Mouse (Mus musculus) MEL (cell line): ENCODE measurements around the gene Ndufb4. TPM values are rescaled to one million over a fixed set of nuclear protein-coding genes. Genes with fewer than 3 reads are reported as not detected.

Experiments
- DNase-seq: peaks from one replicate; pipeline ENCODE4 v3.0.0; 2011; ENCODE audit warnings: low read depth, low spot score
- H3K27ac ChIP-seq: 2 replicates; pipeline ENCODE4 v1.5.1; 2012; ENCODE audit warnings: low read depth, mild to moderate bottlenecking, control low read depth, low read length, moderate library complexity; ENCODE audit not compliant: control insufficient read depth
- H3K27me3 ChIP-seq, 2 experiments: fragments of 150-350 bp in 1 of 2; sonication (generic) in 1 of 2; 2 replicates each; pipeline ENCODE4 v1.6.1; 2012; ENCODE audit warnings: low read length in 2 of 2, mild to moderate bottlenecking in 2 of 2, improper control_type of control experiment in 1 of 2, moderate library complexity in 1 of 2; ENCODE audit not compliant: insufficient read depth in 2 of 2, control insufficient read depth in 1 of 2
- H3K36me3 ChIP-seq, 2 experiments: 2 replicates each; pipeline ENCODE4 v1.6.1; 2012 to 2014; ENCODE audit warnings: low read length in 2 of 2, improper control_type of control experiment in 1 of 2, inconsistent platforms in 1 of 2, mild to moderate bottlenecking in 1 of 2; ENCODE audit not compliant: insufficient read depth in 2 of 2, control insufficient read depth in 1 of 2
- H3K4me1 ChIP-seq, 2 experiments: fragments of 150-350 bp in 1 of 2; sonication (generic) in 1 of 2; 2 replicates each; pipeline ENCODE4 v1.6.1; 2012; ENCODE audit warnings: low read length in 2 of 2, improper control_type of control experiment in 1 of 2, mild to moderate bottlenecking in 1 of 2; ENCODE audit not compliant: insufficient read depth in 2 of 2, control insufficient read depth in 1 of 2
- H3K4me3 ChIP-seq, 2 experiments: fragments of 150-350 bp in 1 of 2; sonication (generic) in 1 of 2; 2 replicates each; pipeline ENCODE4 v1.5.1; 2012; ENCODE audit warnings: low read depth in 2 of 2, low read length in 2 of 2, mild to moderate bottlenecking in 2 of 2, moderate library complexity in 2 of 2, control low read depth in 1 of 2, improper control_type of control experiment in 1 of 2; ENCODE audit not compliant: control insufficient read depth in 1 of 2, insufficient read depth in 1 of 2
- H3K79me2 ChIP-seq: 2 replicates; pipeline ENCODE4 v1.6.1; 2012; ENCODE audit warnings: mild to moderate bottlenecking, low read length, moderate library complexity; ENCODE audit not compliant: control insufficient read depth, poor library complexity, insufficient read depth
- H3K9ac ChIP-seq: 2 replicates; pipeline ENCODE4 v1.6.1; 2012; ENCODE audit warnings: low read depth, mild to moderate bottlenecking, control low read depth, low read length, moderate library complexity; ENCODE audit not compliant: control insufficient read depth, poor library complexity, severe bottlenecking
- H3K9me3 ChIP-seq: fragments of 150-350 bp; sonication (generic); replicated peaks from 2 replicates; pipeline ENCODE4 v1.6.1; 2012; ENCODE audit warnings: mild to moderate bottlenecking, low read length, improper control_type of control experiment, moderate library complexity; ENCODE audit not compliant: insufficient read depth
- CHD1 ChIP-seq: IDR thresholded peaks from 2 replicates; pipeline ENCODE4 v1.6.1; 2012; ENCODE audit warnings: low read depth, mild to moderate bottlenecking, inconsistent platforms, low read length, improper control_type of control experiment
- CHD2 ChIP-seq: IDR thresholded peaks from 2 replicates; pipeline ENCODE4 v1.6.1; 2011; ENCODE audit warnings: low read length, improper control_type of control experiment
- CTCF ChIP-seq, 3 experiments: IDR thresholded peaks in 2 of 3; conservative IDR thresholded peaks in 1 of 3; 2 replicates each; pipeline ENCODE4 v1.5.1; 2011 to 2012; ENCODE audit warnings: low read length in 3 of 3, low read depth in 2 of 3, mild to moderate bottlenecking in 2 of 3, improper control_type of control experiment in 1 of 3, inconsistent platforms in 1 of 3, mixed read lengths in 1 of 3, moderate library complexity in 1 of 3; ENCODE audit not compliant: control insufficient read depth in 1 of 3, insufficient read depth in 1 of 3, poor library complexity in 1 of 3, severe bottlenecking in 1 of 3
- E2F4 ChIP-seq: IDR thresholded peaks from 2 replicates; pipeline ENCODE4 v1.6.1; 2011; ENCODE audit warnings: low read depth, low read length, improper control_type of control experiment, borderline replicate concordance
- ELF1 ChIP-seq: IDR thresholded peaks from 2 replicates; pipeline ENCODE4 v1.6.1; 2014; ENCODE audit warnings: low read depth, mild to moderate bottlenecking, inconsistent platforms, low read length, improper control_type of control experiment, moderate library complexity
- EP300 ChIP-seq, 2 experiments: IDR thresholded peaks; 2 replicates each; pipeline ENCODE4 v1.6.1; 2011; ENCODE audit warnings: improper control_type of control experiment in 2 of 2, low read length in 2 of 2, low read depth in 1 of 2, mild to moderate bottlenecking in 1 of 2
- ETS1 ChIP-seq: IDR thresholded peaks from 2 replicates; pipeline ENCODE4 v1.6.1; 2012; ENCODE audit warnings: low read depth, mild to moderate bottlenecking, inconsistent platforms, low read length, improper control_type of control experiment, moderate library complexity
- GABPA ChIP-seq: IDR thresholded peaks from 2 replicates; pipeline ENCODE4 v1.6.1; 2012; ENCODE audit warnings: low read depth, mild to moderate bottlenecking, inconsistent platforms, low read length, improper control_type of control experiment, moderate library complexity
- GATA1 ChIP-seq: IDR thresholded peaks from 2 replicates; pipeline ENCODE4 v1.6.1; 2011; ENCODE audit warnings: low read depth, low read length, improper control_type of control experiment
- JUND ChIP-seq: IDR thresholded peaks from 2 replicates; pipeline ENCODE4 v1.6.1; 2011; ENCODE audit warnings: low read depth, mild to moderate bottlenecking, improper control_type of control experiment, low read length
- KAT2A ChIP-seq: conservative IDR thresholded peaks from 2 replicates; pipeline ENCODE4 v1.6.1; 2012; ENCODE audit warnings: low read depth, low read length, improper control_type of control experiment, inconsistent platforms
- MAFK ChIP-seq: IDR thresholded peaks from 2 replicates; pipeline ENCODE4 v1.6.1; 2011; ENCODE audit warnings: low read depth, mild to moderate bottlenecking, low read length, improper control_type of control experiment, borderline replicate concordance
- MAX ChIP-seq: IDR thresholded peaks from 2 replicates; pipeline ENCODE4 v1.6.1; 2011; ENCODE audit warnings: low read length, improper control_type of control experiment
- MEF2A ChIP-seq: IDR thresholded peaks from 2 replicates; pipeline ENCODE4 v1.6.1; 2014; ENCODE audit warnings: low read depth, mild to moderate bottlenecking, inconsistent platforms, low read length, improper control_type of control experiment; ENCODE audit not compliant: poor library complexity, insufficient replicate concordance, severe bottlenecking; ENCODE audit errors: extremely low read depth
- MXI1 ChIP-seq: IDR thresholded peaks from 2 replicates; pipeline ENCODE4 v1.6.1; 2011; ENCODE audit warnings: mild to moderate bottlenecking, low read depth, low read length, improper control_type of control experiment
- MYB ChIP-seq: IDR thresholded peaks from 2 replicates; pipeline ENCODE4 v1.6.1; 2011; ENCODE audit warnings: mild to moderate bottlenecking, low read depth, low read length, improper control_type of control experiment
- MYC ChIP-seq: IDR thresholded peaks from 2 replicates; pipeline ENCODE4 v1.6.1; 2011; ENCODE audit warnings: low read depth, mild to moderate bottlenecking, low read length, improper control_type of control experiment, moderate library complexity
- NELFE ChIP-seq: IDR thresholded peaks from 2 replicates; pipeline ENCODE4 v1.6.1; 2011; ENCODE audit warnings: low read depth, low read length, improper control_type of control experiment
- NRF1 ChIP-seq: IDR thresholded peaks from 2 replicates; pipeline ENCODE4 v1.6.1; 2014; ENCODE audit warnings: low read depth, mild to moderate bottlenecking, inconsistent platforms, low read length, improper control_type of control experiment, moderate library complexity; ENCODE audit not compliant: poor library complexity, insufficient read depth, severe bottlenecking
- POLR2AphosphoS2 ChIP-seq: IDR thresholded peaks from 2 replicates; pipeline ENCODE4 v1.6.1; 2011; ENCODE audit warnings: low read length, improper control_type of control experiment
- RAD21 ChIP-seq: IDR thresholded peaks from 2 replicates; pipeline ENCODE4 v1.6.1; 2011; ENCODE audit warnings: mild to moderate bottlenecking, low read depth, low read length, improper control_type of control experiment
- RCOR1 ChIP-seq: IDR thresholded peaks from 2 replicates; pipeline ENCODE4 v1.6.1; 2012; ENCODE audit warnings: low read depth, mild to moderate bottlenecking, inconsistent platforms, low read length, improper control_type of control experiment
- SIN3A ChIP-seq: IDR thresholded peaks from 2 replicates; pipeline ENCODE4 v1.6.1; 2012; ENCODE audit warnings: low read length, improper control_type of control experiment, inconsistent platforms
- SMC3 ChIP-seq: IDR thresholded peaks from 2 replicates; pipeline ENCODE4 v1.6.1; 2011; ENCODE audit warnings: low read depth, low read length, improper control_type of control experiment
- TAL1 ChIP-seq: IDR thresholded peaks from 2 replicates; pipeline ENCODE4 v1.6.1; 2012; ENCODE audit warnings: mild to moderate bottlenecking, inconsistent platforms, low read length, moderate library complexity, mixed read lengths
- TCF12 ChIP-seq: IDR thresholded peaks from 2 replicates; pipeline ENCODE4 v1.6.1; 2014; ENCODE audit warnings: low read depth, mild to moderate bottlenecking, inconsistent platforms, low read length, improper control_type of control experiment, moderate library complexity
- UBTF ChIP-seq: IDR thresholded peaks from 2 replicates; pipeline ENCODE4 v1.6.1; 2012; ENCODE audit warnings: low read depth, mild to moderate bottlenecking, inconsistent platforms, low read length, improper control_type of control experiment, moderate library complexity, borderline replicate concordance; ENCODE audit not compliant: insufficient read depth
- USF1 ChIP-seq: IDR thresholded peaks from 2 replicates; pipeline ENCODE4 v1.6.1; 2014; ENCODE audit warnings: low read depth, mild to moderate bottlenecking, inconsistent platforms, low read length, improper control_type of control experiment, moderate library complexity
- ZC3H11A ChIP-seq: IDR thresholded peaks from 2 replicates; pipeline ENCODE4 v1.6.1; 2012; ENCODE audit warnings: low read depth, mild to moderate bottlenecking, inconsistent platforms, low read length, improper control_type of control experiment
- ZKSCAN1 ChIP-seq: IDR thresholded peaks from 2 replicates; pipeline ENCODE4 v1.6.1; 2012; ENCODE audit warnings: low read depth, mild to moderate bottlenecking, inconsistent platforms, low read length, improper control_type of control experiment, moderate library complexity
- ZMIZ1 ChIP-seq: IDR thresholded peaks from 2 replicates; pipeline ENCODE4 v1.6.1; 2012; ENCODE audit warnings: low read depth, mild to moderate bottlenecking, inconsistent platforms, low read length, improper control_type of control experiment, moderate library complexity
- ZNF384 ChIP-seq: IDR thresholded peaks from 2 replicates; pipeline ENCODE4 v1.6.1; 2012; ENCODE audit warnings: low read depth, mild to moderate bottlenecking, inconsistent platforms, low read length, improper control_type of control experiment
- polyA plus RNA-seq, 2 experiments: library from polyadenylated mRNA; stranded (reverse) in 1 of 2; unstranded in 1 of 2; fragments of >175 nt in 1 of 2; fragments of >200 nt in 1 of 2; gene quantifications; 2 replicates each; pipeline versions ENCODE4 v1.2.1 to v1.2.4; 2012; ENCODE audit warnings: low replicate concordance in 2 of 2, low read depth in 1 of 2; ENCODE audit not compliant: insufficient read length in 2 of 2, insufficient read depth in 1 of 2, missing spikeins in 1 of 2
- total RNA-seq: library from RNA; depleted of rRNA; stranded (reverse); fragments of 300-350 nt; gene quantifications from 2 replicates; pipeline ENCODE4 v1.2.3, GENCODE M21; 2012

Ndufb4 gene
- total and polyA plus RNA-seq, 3 experiments, result 28.9 to 48.0 TPM; not detected in 1

GRCm38 (mm10) chr16:37688181-37688580, 33.9 kb upstream of the Ndufb4 start (continued):
- 0 out of 2 replicates have a peak, but pooled peaks have one; percentile 13 for TF ChIP-seq ETS1
- TF ChIP-seq GABPA, result no peak
- no peak for TF ChIP-seq RCOR1
- no peak for TF ChIP-seq MAFK
- TF ChIP-seq NRF1, result no peak
- no peak for TF ChIP-seq ZKSCAN1
- no peak for TF ChIP-seq UBTF
- TF ChIP-seq MYC, result no peak
- TF ChIP-seq ZC3H11A, result no peak
- TF ChIP-seq MAX, result no peak
- TF ChIP-seq ZMIZ1, result no peak; the same call in 1 of the 2 replicates
- TF ChIP-seq NELFE, result no peak

DNA sequence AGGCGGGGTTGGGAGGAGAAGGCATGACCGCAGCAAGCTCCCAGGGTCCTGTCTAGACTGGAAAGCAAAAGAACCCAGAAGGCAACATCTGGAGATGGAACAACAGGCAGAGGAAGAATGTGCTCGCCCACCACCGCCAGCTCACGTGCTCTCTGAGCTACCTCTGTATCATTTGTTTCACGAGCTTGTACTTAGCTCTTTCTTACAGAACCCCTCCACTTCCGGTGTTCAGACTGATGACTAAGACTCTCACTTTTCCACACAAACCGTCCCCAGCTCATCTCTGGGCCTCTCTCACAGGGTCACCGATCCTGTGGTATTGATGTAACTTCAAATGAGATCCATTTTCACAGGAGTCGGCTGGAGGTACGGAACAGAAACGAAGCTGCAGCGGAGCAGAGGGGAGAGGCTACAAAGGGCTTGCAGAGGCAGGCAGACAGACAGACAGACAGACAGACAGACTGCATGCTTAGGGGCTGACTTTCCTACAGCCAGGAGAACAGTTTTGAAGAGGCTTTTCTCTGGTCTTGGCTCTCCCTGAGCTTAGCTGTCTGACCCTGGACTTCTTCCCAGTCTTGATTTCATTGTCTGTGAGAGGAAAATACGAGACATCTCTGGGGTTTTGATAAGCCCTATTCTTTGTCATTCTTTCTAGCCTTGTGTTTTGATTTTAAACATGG, 33.2 kb upstream of the Ndufb4 start:
- H3K9ac ChIP-seq, result peak overlapping the region; percentile 68
- H3K4me1 ChIP-seq, result peaks cover 12 to 32% of the 10 kb centered on the region in 2 experiments
- H3K27ac ChIP-seq, result peak overlapping the region; percentile 82
- H3K9me3 ChIP-seq, result no peaks in the 10 kb centered on the region
- H3K4me3 ChIP-seq, result peak overlapping the region; percentile 61 to 90
- H3K79me2 ChIP-seq, result peaks cover 1% of the 10 kb centered on the region; the same call in 1 of the 2 replicates
- peak; percentile 82 for DNase-seq
- no peaks in the 10 kb centered on the region; a peak in 1 of 4 replicates for H3K27me3 ChIP-seq
- peaks cover 0 to 24% of the 10 kb centered on the region in 2 experiments; a peak in 2 of 4 replicates for H3K36me3 ChIP-seq
- TF ChIP-seq EP300 (IDR thresholded peaks at IDR 0.05; ENCODE audit: low read depth in 1 of 2, low read length in 2 of 2) (peak in 1 of 2 experiments; percentile 23; a peak in 2 of 4 replicates), NRF1 (no peak), CHD2 (no peak), GATA1 (no peak), TCF12 (no peak), SMC3 (no peak), MYC (peak; percentile 76; the same call in 1 of the 2 replicates), NELFE (peak; percentile 74; the same call in 1 of the 2 replicates), SIN3A (no peak), GABPA (no peak), MXI1 (peak; percentile 67), TAL1 (no peak), KAT2A (no peak), E2F4 (no peak), RCOR1 (no peak), ZKSCAN1 (no peak), MAX (peak; percentile 80), JUND (peak; percentile 54; the same call in 1 of the 2 replicates), USF1 (peak; percentile 69), ZC3H11A (no peak), ETS1 (0 out of 2 replicates have a peak, but pooled peaks have one; percentile 17), CTCF (IDR thresholded peaks at IDR 0.05 in 2 of 3, conservative IDR thresholded peaks at IDR 0.05 in 1 of 3; ENCODE audit: control insufficient read depth in 1 of 3, insufficient read depth in 1 of 3, low read depth in 2 of 3, low read length in 3 of 3, poor library complexity in 1 of 3, severe bottlenecking in 1 of 3) (no peak), CHD1 (no peak), MEF2A (no peak), POLR2AphosphoS2 (no peak), RAD21 (no peak), MYB (0 out of 2 replicates have a peak, but pooled peaks have one; percentile 23), UBTF (no peak), ZNF384 (no peak), ELF1 (peak; percentile 68; the same call in 1 of the 2 replicates)
